Mouse (Mus musculus) E14TG2a.4 (cell line): Measurements from ENCODE around the gene Cdc37l1.
A peak's percentile ranks its signal among the peaks of the same experiment; 100 is the strongest.

ENCODE experiments used
- CTCF ChIP-seq: conservative IDR thresholded peaks from 2 replicates; pipeline ENCODE4 v1.5.1; 2014; ENCODE audit warnings: low read length
- NANOG ChIP-seq: IDR thresholded peaks from 2 replicates; pipeline ENCODE4 v1.6.1; 2014; ENCODE audit warnings: borderline replicate concordance, low read length, mixed read lengths
- POU5F1 ChIP-seq: IDR thresholded peaks from 2 replicates; pipeline ENCODE4 v1.6.1; 2014; ENCODE audit warnings: low read length, borderline replicate concordance

DNA sequence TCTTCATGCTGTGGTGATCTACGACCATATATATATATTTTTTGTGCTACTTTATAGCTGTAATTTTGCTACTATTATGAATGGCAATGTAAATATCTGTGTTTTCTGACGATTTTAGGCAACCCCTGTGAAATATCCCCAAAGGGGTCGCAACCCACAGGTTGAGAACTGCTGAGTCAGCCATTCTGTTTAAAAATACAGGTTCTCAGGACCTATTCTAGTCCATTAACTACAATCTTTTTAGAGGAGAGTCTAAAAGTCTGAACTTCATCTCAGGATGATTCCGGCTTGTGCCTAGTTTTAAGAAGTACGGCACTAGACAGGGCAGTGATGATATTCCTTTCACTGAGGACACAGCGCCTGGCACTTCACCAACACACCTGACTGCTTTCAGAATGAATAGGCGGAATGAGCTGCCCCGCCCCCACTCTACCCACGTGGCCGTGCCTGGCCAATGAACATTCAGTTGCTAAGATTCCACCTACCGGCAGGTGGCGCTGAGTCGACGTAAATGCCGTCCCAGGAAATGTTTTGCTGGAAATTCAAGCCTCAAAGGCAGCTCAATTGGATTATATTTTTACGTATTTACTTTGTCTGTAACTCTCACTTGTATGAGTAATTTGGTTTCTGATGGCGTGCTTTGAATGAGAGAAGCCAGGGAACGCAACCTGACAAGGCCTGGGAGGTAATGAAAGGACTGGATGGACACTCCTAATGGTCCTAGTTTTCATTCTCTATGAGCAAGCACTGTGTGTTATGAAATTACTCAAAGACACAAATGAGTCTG lies 73.6 kb downstream of the Cdc37l1 start:
- peak; percentile 53 for TF ChIP-seq CTCF
- no peak for TF ChIP-seq NANOG
- no peak for TF ChIP-seq POU5F1
